Mouse (Mus musculus) heart, postnatal 0 days (tissue): ENCODE measurements around the gene Psmd12.

Experiments
- CTCF ChIP-seq: IDR thresholded peaks from 2 replicates; pipeline ENCODE4 v1.5.1; 2016; ENCODE audit warnings: antibody characterized with exemption, control low read depth, low read depth
- EP300 ChIP-seq: IDR thresholded peaks from 2 replicates; pipeline ENCODE4 v1.6.1; 2016; ENCODE audit warnings: antibody characterized with exemption, low read depth

- TF ChIP-seq CTCF (no peak), EP300 (no peak)
These were observed 12.5 kb upstream of the Psmd12 start for GRCm38 (mm10) chr11:107466611-107467391.
